Mouse (Mus musculus) bone marrow macrophage, adult 2 months (primary cell): Measurements from ENCODE around the gene Ccdc33.

Source experiments
- CTCF ChIP-seq: IDR thresholded peaks from 2 replicates; pipeline ENCODE4 v1.5.1; 2012; ENCODE audit warnings: low read depth, mild to moderate bottlenecking, low read length, moderate library complexity
- POLR2A ChIP-seq: IDR thresholded peaks from 2 replicates; pipeline ENCODE4 v1.6.1; 2012; ENCODE audit warnings: mild to moderate bottlenecking, low read depth, low read length, borderline replicate concordance

- no peak for TF ChIP-seq CTCF
- no peak for TF ChIP-seq POLR2A
These were observed 16.3 kb upstream of the Ccdc33 start for GRCm38 (mm10) chr9:58134906-58135305.
